Mouse (Mus musculus): Measurements from ENCODE around the gene Noc3l. TPM values are rescaled to one million over a fixed set of nuclear protein-coding genes. Genes with fewer than 3 reads are reported as not detected.

The Noc3l gene
- total RNA-seq (2023), result 1 to 10 TPM; 3.8 to 4.7 TPM

DNA sequence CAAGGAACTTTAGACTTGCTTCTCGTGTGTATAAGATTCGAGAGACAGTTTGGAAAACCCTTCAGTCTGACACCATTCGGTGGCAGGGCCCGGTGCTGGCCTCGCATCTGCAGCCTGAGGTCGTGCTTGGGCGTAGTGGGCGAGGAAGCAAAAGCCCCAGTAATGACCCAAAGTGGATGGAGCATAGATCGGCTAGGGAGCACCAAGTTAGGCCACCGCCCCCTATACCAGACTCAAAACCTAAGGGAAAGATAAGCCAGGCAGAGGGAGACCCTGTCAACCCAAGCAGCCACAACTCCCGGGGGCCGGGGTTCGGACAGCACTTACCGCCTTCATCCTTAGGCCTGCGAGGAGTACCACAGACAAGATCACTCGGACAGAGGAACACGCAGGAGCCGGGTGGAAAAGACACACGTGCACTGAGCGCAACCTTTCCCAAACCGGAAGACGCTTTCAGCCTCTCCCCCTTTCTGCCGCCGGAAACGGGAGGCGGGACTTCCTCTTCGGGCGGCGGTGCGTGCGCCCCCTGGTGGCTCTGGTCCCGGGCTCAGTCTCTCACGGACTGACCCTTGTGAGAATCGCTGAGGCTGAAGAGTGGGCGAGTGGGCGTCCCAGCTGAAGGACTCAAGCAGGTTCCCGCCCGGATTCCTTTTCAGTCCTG is at the start of gene Noc3l:
Gene Noc3l, minus strand, starts transcription at position 472 of the 661 bp plus-strand sequence.

DNA sequence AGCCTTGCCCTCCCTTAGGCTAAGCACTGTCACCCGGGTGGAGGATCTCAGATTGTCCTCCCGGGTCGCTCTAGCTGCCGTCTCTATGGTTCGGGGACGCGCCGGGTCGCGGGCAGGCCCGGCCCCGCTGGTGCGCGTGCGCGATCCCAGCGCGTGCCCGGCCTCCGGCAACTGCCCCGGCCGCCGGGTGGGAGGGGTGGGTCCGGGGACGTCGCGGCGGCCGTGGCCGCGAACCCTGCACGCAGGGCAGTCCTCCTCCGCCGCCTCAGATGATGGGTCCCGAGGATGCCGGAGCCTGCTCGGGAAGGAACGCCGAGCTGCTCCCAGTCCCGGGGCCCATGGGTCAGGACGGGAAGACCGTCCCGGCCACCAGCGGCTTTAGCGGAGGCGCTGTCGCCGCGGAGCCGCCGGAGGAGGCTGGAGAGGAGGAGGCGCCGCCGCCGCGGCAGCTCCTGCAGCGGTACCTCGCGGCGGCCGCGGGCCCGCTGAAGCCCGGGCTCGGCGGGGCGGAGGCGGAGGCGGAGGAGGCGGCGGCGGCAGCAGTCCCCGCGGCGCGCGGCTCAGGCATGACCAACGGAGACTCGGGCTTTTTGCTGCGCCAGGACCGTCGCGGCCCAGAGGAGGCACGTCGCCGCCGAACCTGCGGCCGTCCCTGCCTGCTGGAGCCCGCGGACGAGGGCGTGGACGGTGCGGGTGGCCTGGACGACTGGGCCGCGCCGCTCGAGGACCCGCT is 17.6 kb upstream of the Noc3l start, which contains the start of gene Tbc1d12:
Gene Tbc1d12, plus strand, starts transcription at position 142 of the 733 bp plus-strand sequence.

Other genes with a start within 250 kb of the Noc3l start
- 1 to 10 TPM in 1 of 2 experiments, under 1 TPM in 1; 0.99 to 1.4 TPM for gene Tbc1d12, start 17.3 kb upstream of the Noc3l start, total RNA-seq (2023)
- gene Hells, start 111.7 kb upstream of the Noc3l start, total RNA-seq (2023), result 10 to 100 TPM; 27.3 to 36.4 TPM
- gene Cyp2c55, start 187.8 kb upstream of the Noc3l start, total RNA-seq (2023), result under 1 TPM in 1 of 2 experiments, not detected in 1; 0.20 TPM
- gene Cyp2c65, start 241.8 kb upstream of the Noc3l start, total RNA-seq (2023), result not detected

Data from neutrophil, adult 83 days (primary cell).